Mouse (Mus musculus) gastrocnemius, postnatal 25 days (tissue): ENCODE results near the gene 9230110F15Rik. TPM values are rescaled to one million over a fixed set of nuclear protein-coding genes. Genes with fewer than 3 reads are reported as not detected.
"Not testable (repeated sequence)": the region's sequence is repeated elsewhere in the genome, so short reads cannot be mapped to it uniquely, and the experiment has no call there.

Source experiments
- DNase-seq: peaks from one replicate; pipeline ENCODE4 v3.0.0; 2022
- long read RNA-seq, 2 experiments: library from polyadenylated mRNA; stranded (forward); transcript quantifications; one replicate each; pipeline ENCODE4 v2.0.0; 2021
- total RNA-seq, 2 experiments: library from RNA; stranded (reverse); gene quantifications; 1 replicate in 1 of 2; 2 replicates in 1 of 2; pipeline ENCODE4 v1.2.3; 2021

9230110F15Rik gene
- not detected for total RNA-seq
- long read RNA-seq, experiment 1, result 0 reads
- long read RNA-seq, experiment 2, result 0 reads

DNA sequence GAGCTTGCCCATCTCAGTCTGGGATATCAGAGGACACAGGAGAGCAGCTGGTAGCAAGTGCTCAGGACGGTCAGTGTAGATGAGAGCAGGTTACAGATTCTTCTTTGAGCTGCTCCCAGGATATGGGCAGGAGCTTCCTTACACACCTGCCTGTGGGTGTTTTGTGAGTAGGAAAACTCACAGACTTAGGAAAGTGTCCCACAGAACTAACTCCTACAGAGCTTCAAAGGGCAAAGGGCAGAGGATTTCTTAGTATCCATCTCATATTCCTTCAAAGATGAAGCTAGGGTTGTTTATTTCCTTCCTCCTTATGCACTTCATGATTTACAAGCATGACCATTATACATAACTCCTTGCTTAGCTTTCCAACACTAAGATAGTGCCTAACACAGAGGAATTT lies at the start of gene 9230110F15Rik:
Gene 9230110F15Rik, minus strand, starts transcription at position 101 of the 400 bp plus-strand sequence.
- no peak for DNase-seq

DNA sequence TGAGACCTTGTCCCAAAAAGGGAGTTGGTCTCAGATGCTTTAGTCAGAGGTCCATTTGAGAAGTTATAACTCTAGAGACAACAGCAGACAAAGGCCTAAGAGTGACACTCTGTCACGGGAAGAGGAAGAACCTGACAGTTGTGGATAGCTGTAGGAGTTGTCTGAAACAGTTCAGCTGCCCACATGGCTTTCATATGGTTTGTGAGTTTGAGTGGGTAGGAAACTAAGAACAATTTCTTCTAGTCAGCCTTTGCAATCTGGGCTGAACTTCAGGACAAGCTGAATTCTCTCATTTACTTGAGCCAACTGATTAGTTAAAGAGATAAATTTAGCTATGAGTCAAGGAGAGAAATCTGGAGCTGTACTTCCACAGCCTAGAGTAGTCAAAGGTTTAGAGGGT lies 49.2 kb upstream of the 9230110F15Rik start:
- DNase-seq, result not testable (repeated sequence)

DNA sequence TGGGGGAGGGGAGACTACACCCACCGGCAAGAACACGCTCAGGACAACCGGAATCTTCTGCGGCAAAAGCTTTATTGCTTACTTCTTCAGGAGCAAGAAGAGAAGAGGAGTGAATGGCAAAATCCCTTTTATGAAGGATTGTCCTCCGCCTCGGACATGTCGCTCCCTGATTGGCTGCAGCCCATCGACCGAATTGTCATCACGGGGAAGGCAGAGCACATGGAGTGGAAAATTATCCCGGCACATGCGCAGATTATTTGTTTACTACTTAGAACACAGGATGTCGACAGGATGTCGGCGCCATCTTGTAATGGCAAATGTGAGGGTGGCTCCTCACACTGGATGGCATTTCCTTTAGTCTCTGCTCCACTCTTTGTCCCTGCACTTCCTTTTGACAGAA lies 26.1 kb downstream of the 9230110F15Rik start:
- not testable (repeated sequence) for DNase-seq

DNA sequence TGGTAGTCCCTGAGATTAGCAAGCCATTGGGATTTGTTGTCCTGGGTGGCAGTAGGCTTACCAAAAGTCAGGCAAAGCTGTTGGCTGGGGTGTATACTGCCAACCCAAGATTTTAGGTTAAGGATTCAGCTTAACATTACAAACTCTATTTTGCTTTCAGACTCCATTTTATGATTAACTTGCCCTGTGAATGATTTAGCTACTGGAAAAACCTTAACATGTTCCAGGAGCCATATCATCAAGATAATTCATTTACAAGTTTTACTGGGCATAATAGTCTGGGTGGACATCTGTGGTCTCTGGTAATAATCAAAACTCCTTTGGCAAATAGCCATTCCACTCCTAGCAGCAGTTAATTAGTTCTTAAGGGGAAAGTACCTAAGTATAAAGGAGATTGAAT lies 45.8 kb downstream of the 9230110F15Rik start:
- DNase-seq, result no peak

DNA sequence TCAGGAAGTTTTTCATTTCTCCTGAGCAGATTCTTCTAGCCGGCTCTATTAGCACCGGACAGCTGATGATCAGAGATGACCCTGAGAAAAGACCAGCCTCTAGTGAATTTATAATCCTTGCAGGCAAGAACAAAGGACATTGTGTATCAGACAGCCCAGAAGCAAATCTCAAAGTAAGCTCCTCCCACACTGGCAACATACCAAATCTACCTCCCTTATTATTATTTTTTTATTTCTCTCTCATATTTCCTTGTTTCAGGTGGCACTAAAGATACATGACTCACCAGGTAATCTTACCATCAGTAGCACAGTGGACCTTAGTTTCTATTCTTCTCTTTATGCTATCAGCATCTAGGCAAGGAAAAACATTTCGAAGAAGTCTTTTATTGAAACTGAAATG lies 53.9 kb downstream of the 9230110F15Rik start, which contains the start of the genes Gm27235 and D730048I06Rik:
Gene Gm27235, minus strand, starts transcription at position 101 of the 400 bp plus-strand sequence.
Gene D730048I06Rik, minus strand, starts transcription at position 112 of the 400 bp plus-strand sequence.
- DNase-seq, result no peak

Other genes starting within 250 kb of the 9230110F15Rik start
- not detected for gene Pate4, start 232.2 kb downstream of the 9230110F15Rik start, total RNA-seq
- not detected for gene Pate3, start 195.9 kb downstream of the 9230110F15Rik start, total RNA-seq
- gene Pate1, start 156.8 kb downstream of the 9230110F15Rik start, total RNA-seq, result not detected
- gene Gm17677, start 103.1 kb downstream of the 9230110F15Rik start, total RNA-seq, result not detected
- not detected for gene Gm17727, start 66.0 kb downstream of the 9230110F15Rik start, total RNA-seq
- gene Gm27235, start 54.0 kb downstream of the 9230110F15Rik start, total RNA-seq, result not detected
- gene D730048I06Rik, start 54.0 kb downstream of the 9230110F15Rik start, total RNA-seq, result not detected
- not detected for gene 9230113P08Rik, start 64.3 kb upstream of the 9230110F15Rik start, total RNA-seq